Mouse (Mus musculus) liver, embryonic 15.5 days (tissue): ENCODE measurements around the gene Rexo4. TPM values are rescaled to one million over a fixed set of nuclear protein-coding genes. Genes with fewer than 3 reads are reported as not detected.
A peak's percentile ranks its signal among the peaks of the same experiment; 100 is the strongest.

Experiments
- ATAC-seq: fragments of 200-750 bp; cut with Nextera tagmentation; 2 replicates; pipeline ENCODE4 v1.8.0; 2017; ENCODE audit warnings: moderate number of reproducible peaks, mild to moderate bottlenecking, moderate library complexity; ENCODE audit not compliant: insufficient read depth
- H3K27ac ChIP-seq: fragments of 300-500 bp; sonication (generic); replicated peaks from 2 replicates; pipeline ENCODE4 v1.5.1; 2015; ENCODE audit warnings: mild to moderate bottlenecking, inconsistent platforms
- H3K27me3 ChIP-seq: fragments of 300-500 bp; sonication (generic); 2 replicates; pipeline ENCODE4 v1.6.1; 2015; ENCODE audit warnings: mild to moderate bottlenecking, inconsistent platforms
- H3K36me3 ChIP-seq: fragments of 300-500 bp; sonication (generic); replicated peaks from 2 replicates; pipeline ENCODE4 v1.6.1; 2015; ENCODE audit warnings: moderate library complexity, mild to moderate bottlenecking, inconsistent platforms
- H3K4me1 ChIP-seq: fragments of 300-500 bp; sonication (generic); replicated peaks from 2 replicates; pipeline ENCODE4 v1.6.1; 2015; ENCODE audit warnings: inconsistent platforms
- H3K4me2 ChIP-seq: fragments of 300-500 bp; sonication (generic); 2 replicates; pipeline ENCODE4 v1.6.1; 2015; ENCODE audit warnings: moderate library complexity, mild to moderate bottlenecking, inconsistent platforms
- H3K4me3 ChIP-seq: fragments of 300-500 bp; sonication (generic); replicated peaks from 2 replicates; pipeline ENCODE4 v1.5.1; 2015; ENCODE audit warnings: mild to moderate bottlenecking, inconsistent platforms
- H3K9ac ChIP-seq: fragments of 300-500 bp; sonication (generic); 2 replicates; pipeline ENCODE4 v1.6.1; 2015; ENCODE audit warnings: moderate library complexity, mild to moderate bottlenecking, inconsistent platforms
- H3K9me3 ChIP-seq: fragments of 300-500 bp; sonication (generic); replicated peaks from 2 replicates; pipeline ENCODE4 v1.6.1; 2016; ENCODE audit warnings: inconsistent platforms
- WGBS: fragments of 180-500 bp; shearing (Covaris S2); methylation state at CpG from one replicate; pipeline ENCODE4 v1.1.7; 2015; ENCODE audit warnings: mixed read lengths; ENCODE audit not compliant: insufficient replicate concordance; 5-methylcytosine and 5-hydroxymethylcytosine counted together
- polyA plus RNA-seq: library from polyadenylated mRNA; unstranded; fragments of >200 nt; fragmentation: Nextera tagmentation; extraction: Ambion mirVana; gene quantifications from 2 replicates; pipeline ENCODE4 v1.2.1, GENCODE M21; 2015

Gene Rexo4
- polyA plus RNA-seq, 1 experiment from 2014 or later, result 19.9 TPM

DNA sequence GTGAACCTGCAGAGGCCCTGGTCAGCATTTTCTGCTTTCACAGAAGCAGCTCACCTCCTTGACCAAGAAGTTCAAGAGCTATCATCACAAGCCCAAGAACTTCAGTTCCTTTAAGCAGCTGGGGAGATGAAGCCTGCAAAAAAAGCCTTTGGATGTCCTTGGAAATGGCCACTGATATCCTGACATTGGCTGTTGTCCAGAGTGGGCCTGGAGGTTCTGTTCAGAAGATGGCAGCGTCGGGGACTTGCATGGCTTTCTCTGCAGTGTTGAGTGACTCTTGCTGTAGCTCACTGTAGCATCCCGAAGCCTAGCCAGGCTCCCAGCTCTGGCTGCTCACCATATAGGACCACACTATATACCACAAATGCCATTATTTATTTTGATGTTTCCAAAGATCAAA lies 44.5 kb downstream of the Rexo4 start:
- H3K27ac ChIP-seq, result no peak overlapping the region
- no peak for ATAC-seq
- WGBS, result 82% methylated on average over 3 of the region's 3 CpGs
- H3K36me3 ChIP-seq, result peaks cover 68% of the 10 kb centered on the region
- peaks cover 37% of the 10 kb centered on the region for H3K4me1 ChIP-seq
- H3K4me2 ChIP-seq, result no peak overlapping the region
- H3K9ac ChIP-seq, result no peak overlapping the region
- H3K27me3 ChIP-seq, result no peaks in the 10 kb centered on the region
- H3K4me3 ChIP-seq, result no peak overlapping the region
- no peaks in the 10 kb centered on the region for H3K9me3 ChIP-seq

- peak overlapping the region; percentile 74 for H3K9ac ChIP-seq
- peaks cover 68% of the 10 kb centered on the region for H3K36me3 ChIP-seq
- peak; percentile 57 for ATAC-seq
- H3K9me3 ChIP-seq, result no peaks in the 10 kb centered on the region
- H3K27me3 ChIP-seq, result no peaks in the 10 kb centered on the region
- peak overlapping the region; percentile 97 for H3K4me2 ChIP-seq
- H3K4me1 ChIP-seq, result peaks cover 63% of the 10 kb centered on the region
- 2% methylated on average over 13 of the region's 13 CpGs for WGBS
- peak overlapping the region; percentile 82 for H3K27ac ChIP-seq
- H3K4me3 ChIP-seq, result peak overlapping the region; percentile 81
Observed at GRCm38 (mm10) chr2:26916738-26917137, 47.4 kb downstream of the Rexo4 start.

- Histone ChIP-seq H3K9ac (peak within 1 kb of the TSS; percentile 74), H3K4me1 (peaks cover 67% of the 10 kb centered on the region), H3K27me3 (no peaks in the 10 kb centered on the region), H3K27ac (peak within 1 kb of the TSS; percentile 82), H3K36me3 (peaks cover 68% of the 10 kb centered on the region), H3K4me3 (peak within 1 kb of the TSS; percentile 81), H3K9me3 (no peaks in the 10 kb centered on the region), H3K4me2 (peak within 1 kb of the TSS; percentile 97)
- peak; percentile 71 for ATAC-seq
- WGBS, result 3% methylated on average over 47 of the region's 47 CpGs
Observed at GRCm38 (mm10) chr2:26915927-26916728, 48.1 kb downstream of the Rexo4 start, which contains the start of the genes Surf2 and Surf1. Surf2 (plus strand) TSS chr2:26916367. Surf1 (minus strand) TSS chr2:26916530.

DNA sequence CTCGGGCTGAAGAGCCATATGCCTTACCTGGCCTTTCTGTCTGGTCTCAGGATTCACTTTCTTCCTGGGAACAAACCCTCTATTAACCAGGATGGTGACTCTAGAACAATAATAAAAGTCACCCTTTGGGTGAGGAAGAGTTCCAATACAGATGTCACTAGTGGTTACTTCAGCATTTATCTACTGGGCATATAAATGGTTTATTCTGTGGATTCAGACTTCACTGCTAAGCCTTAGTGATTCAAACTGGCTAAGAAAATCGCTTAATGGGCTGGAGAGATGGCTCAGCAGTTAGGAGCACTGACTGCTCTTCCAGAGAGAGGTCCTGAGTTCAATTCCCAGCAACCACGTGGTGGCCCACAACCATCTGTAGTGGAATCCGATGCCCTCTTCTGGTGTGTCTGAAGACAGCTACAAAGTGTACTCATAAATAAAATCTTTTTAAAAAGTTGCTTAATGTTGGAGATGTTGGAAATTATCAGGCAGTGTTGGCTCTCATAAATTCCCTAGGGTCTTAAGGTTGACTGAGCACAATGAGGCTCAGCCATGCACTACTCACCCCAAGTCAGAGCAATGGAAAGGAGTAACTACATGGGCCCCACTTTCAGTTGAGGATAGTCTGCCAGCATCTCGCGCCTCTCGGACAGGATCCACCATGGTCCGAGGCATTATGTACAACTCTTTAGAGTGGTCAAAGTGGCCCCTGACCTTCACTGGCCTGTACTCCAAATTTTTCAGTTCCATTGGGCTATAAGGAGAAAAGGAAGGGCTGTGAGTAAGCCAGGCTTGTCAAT lies 49.8 kb downstream of the Rexo4 start:
- no peaks in the 10 kb centered on the region for H3K9me3 ChIP-seq
- H3K27me3 ChIP-seq, result no peaks in the 10 kb centered on the region
- 54% methylated on average over 8 of the region's 8 CpGs for WGBS
- peak overlapping the region; percentile 29; the same call in 1 of the 2 replicates for H3K27ac ChIP-seq
- no peak for ATAC-seq
- peaks cover 51% of the 10 kb centered on the region for H3K36me3 ChIP-seq
- peaks cover 75% of the 10 kb centered on the region for H3K4me1 ChIP-seq
- H3K4me3 ChIP-seq, result no peak overlapping the region
- peak overlapping the region; percentile 97 for H3K4me2 ChIP-seq
- no peak overlapping the region for H3K9ac ChIP-seq

GRCm38 (mm10) chr2:26913416-26914147 lies 50.6 kb downstream of the Rexo4 start:
- H3K36me3 ChIP-seq, result peaks cover 47% of the 10 kb centered on the region
- no peak for ATAC-seq
- 0 out of 2 replicates have a peak overlapping the region, but pooled peaks have one; percentile 0 for H3K4me2 ChIP-seq
- H3K27ac ChIP-seq, result peak overlapping the region; percentile 29; the same call in 1 of the 2 replicates
- H3K9ac ChIP-seq, result no peak overlapping the region
- H3K9me3 ChIP-seq, result no peaks in the 10 kb centered on the region
- H3K4me1 ChIP-seq, result peaks cover 82% of the 10 kb centered on the region
- no peaks in the 10 kb centered on the region for H3K27me3 ChIP-seq
- no peak overlapping the region for H3K4me3 ChIP-seq
- 44% methylated on average over 17 of the region's 17 CpGs for WGBS

GRCm38 (mm10) chr2:26912253-26912770 lies 51.9 kb downstream of the Rexo4 start:
- Histone ChIP-seq H3K27ac (no peak overlapping the region), H3K36me3 (peaks cover 51% of the 10 kb centered on the region), H3K4me1 (peaks cover 80% of the 10 kb centered on the region), H3K4me3 (peak overlapping the region; percentile 77), H3K9me3 (no peaks in the 10 kb centered on the region), H3K4me2 (peak overlapping the region; percentile 82), H3K27me3 (no peaks in the 10 kb centered on the region), H3K9ac (peak overlapping the region; percentile 90)
- WGBS, result 51% methylated on average over 5 of the region's 5 CpGs
- no peak for ATAC-seq

GRCm38 (mm10) chr2:26910994-26911765 lies 53.0 kb downstream of the Rexo4 start:
- peak overlapping the region; percentile 82 for H3K4me2 ChIP-seq
- no peaks in the 10 kb centered on the region for H3K9me3 ChIP-seq
- peaks cover 69% of the 10 kb centered on the region for H3K4me1 ChIP-seq
- peak overlapping the region; percentile 77 for H3K4me3 ChIP-seq
- no peaks in the 10 kb centered on the region for H3K27me3 ChIP-seq
- peak; percentile 27 for ATAC-seq
- H3K36me3 ChIP-seq, result peaks cover 62% of the 10 kb centered on the region
- WGBS, result 1% methylated on average over 37 of the region's 37 CpGs
- H3K9ac ChIP-seq, result peak overlapping the region; percentile 90
- peak overlapping the region; percentile 85 for H3K27ac ChIP-seq

DNA sequence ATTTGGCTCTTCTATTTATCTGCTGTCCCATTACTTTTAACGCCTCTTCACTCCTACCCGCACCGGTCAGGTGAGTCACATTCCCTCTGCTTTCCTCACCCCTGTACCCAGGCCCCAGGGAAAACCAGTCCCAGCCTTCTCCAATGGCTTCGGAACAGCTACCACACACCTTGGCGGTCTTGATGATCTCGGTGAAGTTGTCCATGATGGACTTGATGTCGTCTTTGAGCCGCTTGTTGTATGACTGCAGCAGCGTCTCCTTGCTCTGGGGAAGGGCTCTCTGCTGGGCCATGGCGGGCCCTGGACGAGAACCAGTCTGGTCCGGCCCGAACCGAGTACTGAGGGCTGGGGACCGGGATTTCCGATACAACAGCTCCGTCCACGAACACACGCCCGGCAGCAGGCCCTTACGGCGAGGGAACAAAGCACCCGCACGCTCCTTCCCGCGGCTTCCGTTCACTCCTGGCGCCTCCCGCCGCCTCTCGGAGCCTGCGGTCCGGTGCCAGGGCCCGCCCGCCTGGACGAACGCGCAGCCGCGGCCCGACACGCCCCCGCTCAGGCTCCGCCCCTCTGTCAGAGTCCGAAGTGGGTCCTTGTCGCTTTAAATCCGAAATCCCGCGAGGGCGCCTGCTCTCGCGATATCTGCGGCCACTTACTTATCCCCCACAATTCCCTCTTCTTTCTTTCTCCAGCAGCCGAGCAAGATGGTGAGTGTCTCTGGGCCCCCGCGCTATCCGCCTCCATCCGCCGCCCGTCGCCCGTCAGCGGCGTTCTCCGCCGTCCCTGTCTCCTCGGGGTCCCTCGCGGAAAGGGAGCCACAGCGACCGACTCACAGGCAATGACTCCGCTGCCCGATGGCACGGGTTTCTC lies 53.8 kb downstream of the Rexo4 start, which contains the start of the genes Med22 and Rpl7a:
TSS of gene Med22 (minus strand) at position 554 of the 870 bp plus-strand sequence.
TSS of gene Rpl7a (plus strand) at position 641 of the 870 bp plus-strand sequence.
- WGBS, result under 1% methylated on average over 74 of the region's 74 CpGs
- no peaks in the 10 kb centered on the region for H3K9me3 ChIP-seq
- H3K4me1 ChIP-seq, result peaks cover 62% of the 10 kb centered on the region
- H3K27ac ChIP-seq, result peak within 1 kb of the TSS; percentile 86
- H3K36me3 ChIP-seq, result peaks cover 71% of the 10 kb centered on the region
- peak; percentile 92 for ATAC-seq
- peak within 1 kb of the TSS; percentile 90 for H3K9ac ChIP-seq
- no peaks in the 10 kb centered on the region for H3K27me3 ChIP-seq
- H3K4me3 ChIP-seq, result peak within 1 kb of the TSS; percentile 77
- H3K4me2 ChIP-seq, result peak within 1 kb of the TSS; percentile 82

DNA sequence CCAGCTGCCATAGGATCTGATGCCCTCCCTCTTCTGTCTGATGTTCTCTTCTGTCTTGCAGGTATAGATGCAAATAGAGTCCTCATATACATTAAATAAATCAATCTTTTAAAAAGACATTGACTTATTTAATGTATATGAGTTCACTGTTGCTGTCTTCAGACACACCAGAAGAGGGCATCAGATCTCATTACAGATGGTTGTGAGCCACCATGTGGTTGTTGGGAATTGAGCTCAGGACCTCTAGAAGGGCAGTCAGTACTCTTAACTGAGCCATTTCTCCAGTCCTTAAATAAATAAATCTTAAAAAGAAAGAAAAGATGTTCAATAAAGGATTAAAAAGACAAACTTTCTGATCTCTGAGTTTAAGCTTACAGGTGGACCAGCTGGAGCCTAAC lies 54.8 kb downstream of the Rexo4 start:
- no peak for ATAC-seq
- Histone ChIP-seq H3K4me2 (peak overlapping the region; percentile 82), H3K9me3 (no peaks in the 10 kb centered on the region), H3K4me3 (peak overlapping the region; percentile 77), H3K36me3 (peaks cover 77% of the 10 kb centered on the region), H3K9ac (peak overlapping the region; percentile 80), H3K27me3 (no peaks in the 10 kb centered on the region), H3K27ac (peak overlapping the region; percentile 86), H3K4me1 (peaks cover 56% of the 10 kb centered on the region)
